Mouse (Mus musculus) heart, embryonic 13.5 days (tissue): ENCODE measurements around the gene Tmem204. TPM values are rescaled to one million over a fixed set of nuclear protein-coding genes. Genes with fewer than 3 reads are reported as not detected.

Source experiments
- ATAC-seq: fragments of 200-750 bp; cut with Nextera tagmentation; 2 replicates; pipeline ENCODE4 v1.8.0; 2017; ENCODE audit warnings: moderate TSS enrichment; ENCODE audit not compliant: insufficient number of reproducible peaks, low FRiP score, low TSS enrichment; ENCODE audit errors: extremely low read depth
- H3K27ac ChIP-seq: fragments of 300-500 bp; sonication (generic); replicated peaks from 2 replicates; pipeline ENCODE4 v1.5.1; 2015; ENCODE audit warnings: moderate library complexity, mild to moderate bottlenecking, inconsistent platforms
- H3K27me3 ChIP-seq: fragments of 300-500 bp; sonication (generic); replicated peaks from 2 replicates; pipeline ENCODE4 v1.6.1; 2015; ENCODE audit warnings: mild to moderate bottlenecking, inconsistent platforms
- H3K36me3 ChIP-seq: fragments of 300-500 bp; sonication (generic); 2 replicates; pipeline ENCODE4 v1.6.1; 2015; ENCODE audit warnings: mild to moderate bottlenecking, inconsistent platforms
- H3K4me1 ChIP-seq: fragments of 300-500 bp; sonication (generic); 2 replicates; pipeline ENCODE4 v1.6.1; 2015; ENCODE audit warnings: inconsistent platforms
- H3K4me2 ChIP-seq: fragments of 300-500 bp; sonication (generic); 2 replicates; pipeline ENCODE4 v1.6.1; 2015; ENCODE audit warnings: inconsistent platforms, mild to moderate bottlenecking, moderate library complexity
- H3K4me3 ChIP-seq: fragments of 300-500 bp; sonication (generic); 2 replicates; pipeline ENCODE4 v1.5.1; 2015; ENCODE audit warnings: moderate library complexity, mild to moderate bottlenecking, inconsistent platforms
- H3K9ac ChIP-seq: fragments of 300-500 bp; sonication (generic); 2 replicates; pipeline ENCODE4 v1.6.1; 2015; ENCODE audit warnings: inconsistent platforms, mild to moderate bottlenecking, moderate library complexity
- H3K9me3 ChIP-seq: fragments of 300-500 bp; sonication (generic); 2 replicates; pipeline ENCODE4 v1.6.1; 2016; ENCODE audit warnings: inconsistent platforms
- WGBS: fragments of 180-500 bp; shearing (Covaris S2); methylation state at CpG from one replicate; pipeline ENCODE4 v1.1.7; 2015; ENCODE audit warnings: mixed read lengths; 5-methylcytosine and 5-hydroxymethylcytosine counted together
- polyA plus RNA-seq: library from polyadenylated mRNA; unstranded; fragments of >200 nt; fragmentation: Nextera tagmentation; extraction: Ambion mirVana; gene quantifications from 2 replicates; pipeline ENCODE4 v1.2.1, GENCODE M21; 2015

Gene Tmem204
- polyA plus RNA-seq, 1 experiment from 2014 or later: 18.0 TPM

GRCm38 (mm10) chr17:25064351-25064750 lies 19.0 kb downstream of the Tmem204 start:
- Histone ChIP-seq H3K4me3 (no peak overlapping the region), H3K9me3 (no peaks in the 10 kb centered on the region), H3K27ac (peak overlapping the region; percentile 74), H3K27me3 (no peaks in the 10 kb centered on the region), H3K36me3 (peaks cover 55% of the 10 kb centered on the region), H3K9ac (no peak overlapping the region), H3K4me2 (peak overlapping the region; percentile 16; the same call in 1 of the 2 replicates), H3K4me1 (peaks cover 57% of the 10 kb centered on the region)
- 34% methylated on average over 9 of the region's 9 CpGs for WGBS
- ATAC-seq: peak; percentile 67; the same call in 1 of the 2 replicates

DNA sequence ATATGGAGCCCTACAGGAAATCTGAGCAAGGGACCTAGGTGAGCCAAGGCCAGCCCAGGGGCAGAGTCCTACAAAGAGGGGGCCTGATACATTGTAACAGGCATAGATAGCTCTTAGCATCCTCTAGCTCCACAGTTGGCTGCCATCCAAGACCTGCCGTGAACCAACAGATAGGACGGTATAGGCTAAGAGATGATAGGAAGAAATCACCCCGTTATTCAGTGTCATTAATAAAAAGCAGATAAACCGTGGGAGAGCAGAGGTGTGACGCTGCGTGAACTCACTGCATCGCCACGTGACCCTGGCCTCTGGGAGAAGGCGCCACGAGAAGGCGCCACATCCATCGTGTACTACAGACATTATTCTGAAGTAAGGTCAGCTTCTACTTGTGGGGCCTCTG lies 19.5 kb downstream of the Tmem204 start:
- Histone ChIP-seq H3K36me3 (peaks cover 54% of the 10 kb centered on the region), H3K27me3 (no peaks in the 10 kb centered on the region), H3K4me2 (peak overlapping the region; percentile 16; the same call in 1 of the 2 replicates), H3K27ac (peak overlapping the region; percentile 74), H3K4me1 (peaks cover 53% of the 10 kb centered on the region), H3K9me3 (no peaks in the 10 kb centered on the region), H3K9ac (no peak overlapping the region), H3K4me3 (no peak overlapping the region)
- no peak for ATAC-seq
- WGBS: 46% methylated on average over 12 of the region's 12 CpGs

- H3K9ac ChIP-seq: no peak overlapping the region
- peak overlapping the region; percentile 74 for H3K27ac ChIP-seq
- H3K4me3 ChIP-seq: no peak overlapping the region
- peaks cover 46% of the 10 kb centered on the region for H3K4me1 ChIP-seq
- no peaks in the 10 kb centered on the region for H3K9me3 ChIP-seq
- peaks cover 58% of the 10 kb centered on the region for H3K36me3 ChIP-seq
- no peaks in the 10 kb centered on the region for H3K27me3 ChIP-seq
- WGBS: 89% methylated on average over 4 of the region's 4 CpGs
- no peak overlapping the region for H3K4me2 ChIP-seq
- ATAC-seq: no peak
Observed at GRCm38 (mm10) chr17:25063261-25063660, 20.1 kb downstream of the Tmem204 start.

DNA sequence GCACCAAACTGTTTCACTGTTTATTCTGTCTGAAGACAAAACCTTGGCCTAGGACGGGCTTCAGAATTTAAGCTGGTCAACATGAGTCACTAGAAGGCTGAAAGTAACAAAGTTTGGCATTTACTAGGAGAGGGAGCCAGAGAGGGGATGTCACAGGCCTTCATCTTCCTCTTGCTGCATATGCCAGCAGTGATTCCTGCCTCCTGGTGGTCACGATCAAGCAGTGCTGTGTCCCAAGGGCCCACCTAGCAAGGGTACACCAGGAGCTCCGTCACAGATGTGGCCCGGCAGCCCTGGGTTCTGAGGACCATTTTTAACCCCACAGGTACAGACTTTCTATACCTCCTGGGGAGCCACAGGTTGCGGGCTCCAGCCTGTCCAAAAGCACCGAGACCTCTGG lies 26.4 kb downstream of the Tmem204 start:
- no peak for ATAC-seq
- H3K4me2 ChIP-seq: no peak overlapping the region
- no peak overlapping the region for H3K9ac ChIP-seq
- H3K27ac ChIP-seq: no peak overlapping the region
- H3K4me3 ChIP-seq: no peak overlapping the region
- 80% methylated on average over 6 of the region's 6 CpGs for WGBS
- peaks cover 86% of the 10 kb centered on the region for H3K36me3 ChIP-seq
- H3K27me3 ChIP-seq: no peaks in the 10 kb centered on the region
- H3K4me1 ChIP-seq: no peaks in the 10 kb centered on the region
- no peaks in the 10 kb centered on the region for H3K9me3 ChIP-seq

DNA sequence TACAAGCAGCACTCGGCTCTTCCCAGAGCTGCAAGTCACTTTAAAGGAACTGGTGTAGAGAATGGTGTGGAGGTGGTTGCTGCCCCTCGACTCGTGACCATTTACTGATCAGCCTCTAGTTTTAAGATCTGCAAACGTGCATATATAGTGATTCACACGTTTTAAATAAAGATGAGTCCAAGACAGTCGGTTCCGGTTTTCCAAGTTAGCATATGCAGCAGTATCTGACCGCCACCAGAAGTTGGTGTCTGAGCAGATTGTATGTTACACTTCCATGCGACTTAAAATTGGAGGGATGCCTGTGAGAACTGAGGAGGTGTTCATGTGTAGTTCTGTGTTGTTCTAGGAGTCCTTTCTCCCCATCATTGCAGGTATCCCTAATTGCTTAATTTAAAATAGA lies 30.1 kb downstream of the Tmem204 start:
- Histone ChIP-seq H3K27ac (no peak overlapping the region), H3K27me3 (no peaks in the 10 kb centered on the region), H3K9me3 (no peaks in the 10 kb centered on the region), H3K36me3 (peaks cover 78% of the 10 kb centered on the region), H3K4me3 (no peak overlapping the region), H3K4me2 (no peak overlapping the region), H3K4me1 (no peaks in the 10 kb centered on the region), H3K9ac (no peak overlapping the region)
- WGBS: 77% methylated on average over 9 of the region's 9 CpGs
- ATAC-seq: no peak

GRCm38 (mm10) chr17:25047143-25047542 lies 36.2 kb downstream of the Tmem204 start:
- WGBS: 45% methylated on average over 5 of the region's 6 CpGs
- Histone ChIP-seq H3K9me3 (no peaks in the 10 kb centered on the region), H3K27ac (no peak overlapping the region), H3K4me2 (no peak overlapping the region), H3K36me3 (peaks cover 37% of the 10 kb centered on the region), H3K9ac (no peak overlapping the region), H3K27me3 (no peaks in the 10 kb centered on the region), H3K4me1 (no peaks in the 10 kb centered on the region), H3K4me3 (no peak overlapping the region)
- no peak for ATAC-seq

- Histone ChIP-seq H3K4me3 (no peak overlapping the region), H3K9me3 (no peaks in the 10 kb centered on the region), H3K9ac (no peak overlapping the region), H3K4me2 (no peak overlapping the region), H3K27me3 (no peaks in the 10 kb centered on the region), H3K36me3 (peaks cover 30% of the 10 kb centered on the region), H3K4me1 (no peaks in the 10 kb centered on the region), H3K27ac (no peak overlapping the region)
- no peak for ATAC-seq
- 86% methylated on average over 4 of the region's 4 CpGs for WGBS
Observed at GRCm38 (mm10) chr17:25045281-25045680, 38.1 kb downstream of the Tmem204 start.

GRCm38 (mm10) chr17:25044879-25045278 lies 38.5 kb downstream of the Tmem204 start:
- Histone ChIP-seq H3K36me3 (peaks cover 29% of the 10 kb centered on the region), H3K4me2 (no peak overlapping the region), H3K4me1 (no peaks in the 10 kb centered on the region), H3K9me3 (no peaks in the 10 kb centered on the region), H3K9ac (no peak overlapping the region), H3K4me3 (no peak overlapping the region), H3K27me3 (no peaks in the 10 kb centered on the region), H3K27ac (no peak overlapping the region)
- ATAC-seq: no peak
- 62% methylated on average over 7 of the region's 7 CpGs for WGBS

DNA sequence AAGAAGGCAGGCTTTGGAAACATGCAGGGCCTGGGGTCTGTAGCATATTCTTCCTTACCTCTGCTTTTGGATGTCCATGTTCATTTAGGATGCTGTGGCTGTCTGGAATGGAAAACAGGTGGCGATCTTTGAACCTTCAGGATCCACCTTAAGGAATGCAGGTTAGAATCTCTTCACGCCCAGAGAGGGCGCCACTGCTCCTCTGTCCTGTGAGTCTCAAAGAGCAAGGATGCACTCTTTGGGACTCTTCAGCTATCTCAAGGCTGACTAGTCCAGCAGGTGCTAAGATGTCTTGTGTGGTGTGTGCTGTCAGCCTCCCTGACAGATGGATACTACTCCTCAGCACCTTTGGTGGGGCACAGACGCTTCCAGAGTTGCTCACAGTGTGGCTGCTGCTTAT lies 47.2 kb downstream of the Tmem204 start:
- no peak overlapping the region for H3K4me3 ChIP-seq
- no peak overlapping the region for H3K9ac ChIP-seq
- H3K36me3 ChIP-seq: peaks cover 69% of the 10 kb centered on the region
- H3K4me1 ChIP-seq: peaks cover 3% of the 10 kb centered on the region; the same call in 1 of the 2 replicates
- no peak overlapping the region for H3K4me2 ChIP-seq
- 42% methylated on average over 4 of the region's 4 CpGs for WGBS
- ATAC-seq: no peak
- no peak overlapping the region for H3K27ac ChIP-seq
- H3K9me3 ChIP-seq: no peaks in the 10 kb centered on the region
- no peaks in the 10 kb centered on the region for H3K27me3 ChIP-seq

DNA sequence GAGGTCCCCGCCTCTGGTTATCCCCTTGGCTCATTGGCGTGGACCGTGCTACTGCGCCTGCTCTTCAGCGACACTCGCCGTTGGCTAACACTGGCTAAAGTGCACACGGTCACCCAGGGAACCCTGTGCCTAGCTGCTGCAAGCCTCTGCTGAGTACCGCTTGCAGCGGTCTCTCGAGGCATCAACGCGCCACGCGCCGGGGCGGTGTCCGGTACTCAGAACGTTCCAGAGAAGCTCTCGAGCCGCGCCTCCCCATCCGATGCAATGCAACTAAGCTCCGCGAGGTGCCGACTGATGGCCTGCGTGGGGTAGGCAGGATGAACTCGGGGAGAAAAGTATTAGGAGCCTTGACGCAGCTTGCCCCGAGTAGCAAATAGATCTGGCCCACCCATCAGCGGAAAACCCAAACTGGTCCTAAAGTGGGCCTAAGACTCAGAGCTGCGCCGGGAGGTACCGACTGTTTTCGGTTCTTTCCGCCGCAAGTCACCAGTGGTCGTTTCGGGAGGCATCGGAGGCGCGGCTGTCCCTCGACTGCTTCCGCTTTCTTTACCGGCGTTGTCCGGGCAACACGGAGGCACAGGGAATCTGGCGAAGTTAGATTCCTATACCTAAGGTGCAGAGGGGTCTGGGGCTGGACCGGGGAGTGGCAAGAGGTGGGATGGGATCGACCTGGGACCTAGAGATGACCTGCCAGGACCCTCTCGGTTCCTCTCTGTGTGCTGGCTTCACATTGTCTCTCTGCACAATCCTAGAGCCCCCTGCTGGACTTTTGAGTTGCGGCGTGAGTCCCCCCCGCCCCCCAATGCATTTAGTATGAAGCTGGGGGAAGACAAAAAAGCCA lies 66.9 kb downstream of the Tmem204 start:
- peak overlapping the region; percentile 87 for H3K4me3 ChIP-seq
- H3K27me3 ChIP-seq: no peaks in the 10 kb centered on the region
- under 1% methylated on average over 55 of the region's 55 CpGs for WGBS
- peaks cover 28% of the 10 kb centered on the region for H3K36me3 ChIP-seq
- peaks cover 21% of the 10 kb centered on the region for H3K4me1 ChIP-seq
- ATAC-seq: peak; percentile 70
- peak overlapping the region; percentile 98 for H3K4me2 ChIP-seq
- H3K9me3 ChIP-seq: no peaks in the 10 kb centered on the region
- H3K9ac ChIP-seq: peak overlapping the region; percentile 88
- H3K27ac ChIP-seq: peak overlapping the region; percentile 80

DNA sequence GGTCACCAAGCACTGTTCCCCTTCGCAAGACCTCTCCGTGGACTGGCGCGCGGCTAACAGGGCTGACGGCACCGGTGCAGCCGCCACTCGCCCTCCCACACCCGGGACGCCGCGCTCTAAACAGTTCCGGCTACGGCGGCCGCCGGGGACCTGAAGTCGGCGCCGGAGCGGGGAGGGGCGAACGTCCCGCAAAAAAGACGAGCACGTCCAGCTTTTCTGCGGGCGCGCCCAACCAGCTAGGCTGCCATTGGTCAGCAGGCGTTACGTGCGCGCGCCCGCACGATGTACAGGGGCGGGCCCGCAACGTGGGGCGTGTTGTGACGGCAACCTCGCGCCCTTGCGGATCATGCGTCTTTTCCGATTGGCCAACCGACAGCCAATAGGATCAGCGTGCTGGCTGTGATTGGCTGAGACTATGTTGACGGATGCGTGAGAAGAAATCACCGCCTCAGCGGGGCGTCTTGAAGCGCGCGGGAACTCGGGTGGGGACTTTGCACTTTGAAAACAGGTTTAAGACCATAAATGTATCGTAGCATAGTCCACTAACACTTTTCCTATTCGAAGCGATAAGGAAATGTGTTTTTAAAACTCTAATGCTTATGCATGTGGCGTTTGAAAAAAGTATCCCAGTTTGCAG lies 67.6 kb downstream of the Tmem204 start, which contains the start of the genes Cramp1l and Ift140:
Cramp1l (minus strand) TSS at position 134 of the 637 bp plus-strand sequence.
Ift140 (plus strand) TSS at position 431 of the 637 bp plus-strand sequence.
- Histone ChIP-seq H3K4me1 (peaks cover 21% of the 10 kb centered on the region), H3K4me3 (peak within 1 kb of the TSS; percentile 87), H3K9ac (peak within 1 kb of the TSS; percentile 97), H3K36me3 (peaks cover 33% of the 10 kb centered on the region), H3K27ac (peak within 1 kb of the TSS; percentile 94), H3K4me2 (peak within 1 kb of the TSS; percentile 98), H3K9me3 (no peaks in the 10 kb centered on the region), H3K27me3 (no peaks in the 10 kb centered on the region)
- under 1% methylated on average over 62 of the region's 62 CpGs for WGBS
- ATAC-seq: peak; percentile 97
